Mouse (Mus musculus) stomach, postnatal 0 days (tissue): Measurements from ENCODE around the gene Rpl41.

Experiments
- CTCF ChIP-seq: IDR thresholded peaks from 2 replicates; pipeline ENCODE4 v1.5.1; 2016; ENCODE audit warnings: antibody characterized with exemption, low read depth, mild to moderate bottlenecking, moderate library complexity
- EP300 ChIP-seq: optimal IDR thresholded peaks from 2 replicates; pipeline ENCODE3; 2016; ENCODE audit warnings: antibody characterized with exemption

GRCm38 (mm10) chr10:128516677-128517076 lies 32.4 kb downstream of the Rpl41 start:
- TF ChIP-seq CTCF (no peak), EP300 (no peak)
